Mouse (Mus musculus): Measurements from ENCODE around the gene Map3k13.

- TF ChIP-seq CTCF (IDR thresholded peaks at IDR 0.05; ENCODE audit: borderline replicate concordance, control insufficient read depth, extremely low read depth, insufficient read depth, low read length, poor library complexity) (no peak), POLR2A (IDR thresholded peaks at IDR 0.05; ENCODE audit: control insufficient read depth, extremely low read depth, insufficient read depth, low read length, poor library complexity) (no peak)
Observed at GRCm38 (mm10) chr16:21791779-21792178, 2.4 kb upstream of the Map3k13 start.
